Mouse (Mus musculus): Measurements from ENCODE around the gene 1700057G04Rik.

Gene 1700057G04Rik

DNA sequence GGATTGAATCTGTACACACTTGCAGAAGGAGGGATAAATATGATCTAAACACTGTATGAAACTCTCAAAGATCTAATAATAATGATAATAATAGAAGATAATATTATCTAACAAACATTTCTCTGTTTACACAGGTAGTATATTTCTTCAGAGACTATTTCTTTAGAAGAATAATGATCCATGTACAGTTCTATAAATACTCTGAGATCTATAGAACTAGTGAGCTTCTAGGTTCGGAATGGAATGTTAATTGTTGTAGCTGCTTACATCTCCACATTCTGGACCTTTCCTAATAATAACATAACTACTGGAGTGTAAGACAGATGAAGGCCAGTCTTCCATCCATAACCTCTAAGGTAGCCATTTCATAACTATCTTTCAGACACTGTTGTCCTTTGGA is at the start of gene 1700057G04Rik:
Gene 1700057G04Rik, plus strand, starts transcription at position 301 of the 400 bp plus-strand sequence.
- no peak for DNase-seq (ENCODE audit: low spot score)

DNA sequence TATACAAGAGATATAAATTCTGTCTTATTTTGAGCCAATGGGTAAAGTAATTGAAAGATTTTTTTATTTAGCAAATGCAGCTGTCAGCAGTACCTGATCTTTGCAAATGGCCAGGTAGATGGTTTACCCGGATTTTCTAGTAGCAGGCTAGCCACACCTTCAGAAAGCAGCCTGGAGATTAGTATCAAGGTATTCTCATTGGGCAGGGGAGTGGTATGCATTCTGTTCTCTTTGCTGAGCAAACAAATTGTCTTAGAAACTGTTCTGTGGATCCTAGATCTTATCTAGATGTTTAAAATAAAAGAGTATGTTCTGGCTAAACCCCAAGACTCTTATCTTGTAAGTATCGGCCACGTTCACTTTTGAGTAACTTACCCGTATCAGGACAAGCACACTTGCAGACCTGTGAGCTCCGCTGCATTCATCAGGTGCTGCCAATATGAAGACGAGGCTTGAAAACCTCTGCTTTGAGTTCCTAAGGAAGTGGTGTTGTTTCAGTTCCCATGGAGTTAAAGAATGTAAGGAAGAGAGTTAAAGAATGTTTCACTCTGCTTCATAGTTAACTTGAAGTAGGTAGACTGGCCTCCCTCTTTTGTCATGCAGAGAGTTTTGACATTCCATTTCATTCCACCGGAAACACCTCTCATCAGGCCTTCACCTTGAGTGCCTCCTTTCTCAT is 48.6 kb upstream of the 1700057G04Rik start:
- peak; percentile 18 for DNase-seq (ENCODE audit: low spot score)

DNA sequence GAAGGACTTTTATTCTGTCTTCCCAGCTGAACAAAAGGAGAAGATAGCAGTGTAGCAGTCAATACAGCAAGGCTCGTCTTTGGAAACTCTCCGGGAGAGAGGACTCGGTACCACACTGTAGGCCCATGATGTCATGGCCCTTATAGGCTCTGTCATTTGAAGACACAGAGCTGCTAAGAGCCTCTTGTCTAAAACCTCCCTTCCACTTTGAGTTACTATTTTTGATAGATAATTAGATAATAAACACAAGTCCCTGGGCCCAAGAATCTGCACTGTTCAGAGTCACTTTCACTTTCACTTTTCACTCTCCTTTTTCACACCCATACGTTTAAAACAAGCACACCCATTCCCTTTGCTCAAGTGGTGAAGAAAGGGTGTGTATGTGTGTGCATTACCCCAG is 43.5 kb upstream of the 1700057G04Rik start:
- no peak for DNase-seq (ENCODE audit: low spot score)

DNA sequence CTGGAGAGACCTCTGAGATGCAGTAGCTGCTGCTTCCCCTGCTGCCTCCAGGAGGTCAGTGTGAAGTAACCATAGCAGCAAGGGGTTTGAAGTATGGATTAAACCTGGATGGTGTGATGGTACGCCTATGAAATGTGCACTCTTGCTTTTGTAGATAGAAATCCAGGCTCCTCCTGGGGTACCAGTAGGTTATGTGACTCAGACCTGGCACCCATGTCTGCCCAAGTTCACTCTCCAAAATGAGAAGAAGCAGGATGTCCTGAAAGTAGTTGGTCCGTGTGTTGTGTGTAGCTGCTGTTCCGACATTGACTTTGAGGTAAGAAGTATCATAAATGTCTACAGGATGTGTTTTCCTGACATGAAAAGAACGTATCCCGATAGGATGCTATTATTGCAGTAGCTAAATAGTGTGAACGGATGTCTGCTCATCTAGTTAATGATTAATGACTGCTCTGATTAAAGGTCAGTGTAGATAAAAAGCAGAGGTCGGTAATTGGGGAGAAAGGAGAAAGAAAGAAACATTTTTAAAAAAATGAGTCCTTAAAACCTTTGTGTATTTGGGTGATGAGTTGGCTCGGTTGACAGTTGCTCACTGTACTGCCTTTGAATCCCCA is 42.5 kb upstream of the 1700057G04Rik start:
- no peak for DNase-seq (ENCODE audit: low spot score)

DNA sequence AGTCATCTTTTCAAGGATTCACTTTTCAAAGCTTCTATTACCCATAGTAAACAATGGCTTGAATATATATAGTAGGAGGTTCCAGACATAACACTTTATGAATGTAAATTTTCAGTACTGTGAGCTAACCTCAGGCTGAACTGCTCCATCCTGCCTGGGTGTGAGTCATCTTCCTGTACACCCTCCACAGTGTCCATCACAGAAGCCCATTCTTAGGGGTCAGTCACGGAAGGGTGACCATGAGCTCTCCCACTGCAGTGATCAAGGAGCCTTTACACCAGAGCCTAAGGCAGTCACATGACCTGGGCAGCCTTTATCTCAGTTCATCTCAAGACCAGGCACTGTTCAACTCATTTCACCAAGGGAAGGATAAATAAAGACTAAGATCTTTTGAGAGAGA is 41.4 kb upstream of the 1700057G04Rik start:
- DNase-seq (ENCODE audit: low spot score): no peak

DNA sequence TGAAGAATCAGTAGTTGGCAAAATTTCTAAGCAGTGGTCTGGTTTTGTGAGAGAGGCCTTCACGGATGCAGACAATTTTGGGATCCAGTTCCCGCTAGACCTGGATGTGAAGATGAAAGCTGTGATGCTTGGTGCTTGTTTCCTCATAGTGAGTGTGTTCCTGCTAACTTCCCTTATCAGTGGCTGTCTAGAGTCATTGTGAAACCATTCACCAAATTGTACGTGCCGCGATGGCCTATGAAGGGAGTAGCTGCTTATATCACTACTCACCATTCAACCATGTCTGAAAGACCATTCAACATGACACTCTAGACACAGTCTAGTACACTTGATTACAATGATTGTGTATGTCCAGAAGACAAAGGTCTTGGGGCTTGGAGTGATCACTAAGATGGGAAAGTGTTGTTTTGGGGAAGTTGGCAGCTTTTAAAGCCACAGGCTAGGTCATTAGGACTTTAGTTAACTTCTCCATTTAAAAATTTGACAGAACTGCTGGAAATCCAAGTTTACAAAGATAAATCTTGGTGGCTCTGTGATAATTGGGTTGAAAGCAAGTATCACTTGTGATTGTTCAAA is 39.3 kb upstream of the 1700057G04Rik start:
- DNase-seq (ENCODE audit: low spot score): no peak

DNA sequence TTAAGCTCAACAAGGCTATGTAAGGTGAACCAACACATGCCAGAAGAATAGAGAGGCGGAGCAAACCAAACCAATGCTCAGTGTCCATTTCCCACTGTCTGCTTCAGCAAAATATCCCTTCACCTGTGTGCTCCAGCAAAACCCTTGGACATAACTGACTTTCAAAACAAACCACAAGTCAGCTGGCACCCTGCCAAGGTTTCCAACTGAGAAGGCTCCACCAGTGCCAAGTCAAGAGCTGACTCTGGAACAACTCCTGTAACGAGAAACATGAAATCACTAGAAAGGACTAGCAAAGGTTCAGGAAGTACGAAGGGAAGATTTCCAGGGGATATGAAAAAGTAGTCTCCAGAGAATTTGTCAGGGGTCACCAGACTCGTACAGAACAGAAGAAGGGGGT is 38.2 kb upstream of the 1700057G04Rik start:
- peak; percentile 67 for DNase-seq (ENCODE audit: low spot score)

DNA sequence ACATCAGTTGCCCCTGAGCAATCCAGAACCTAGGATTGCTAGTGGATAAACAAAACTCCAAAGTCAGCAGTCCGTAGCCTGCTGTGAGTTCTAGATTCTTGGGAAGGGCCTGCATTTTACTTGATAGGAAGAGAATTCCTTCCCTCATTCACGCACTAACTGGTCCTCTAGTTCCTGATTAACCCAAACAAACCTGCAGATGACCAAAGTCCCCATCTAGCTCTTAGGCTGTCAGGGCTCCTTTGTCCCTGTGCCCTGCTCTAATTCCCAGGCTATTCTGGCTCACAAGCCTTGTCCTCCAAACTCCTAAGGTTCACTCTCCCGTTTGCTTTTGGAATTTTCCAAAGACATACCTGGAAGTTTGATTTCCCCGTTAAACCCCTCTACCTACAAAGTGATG is 36.5 kb upstream of the 1700057G04Rik start:
- DNase-seq (ENCODE audit: low spot score): no peak

DNA sequence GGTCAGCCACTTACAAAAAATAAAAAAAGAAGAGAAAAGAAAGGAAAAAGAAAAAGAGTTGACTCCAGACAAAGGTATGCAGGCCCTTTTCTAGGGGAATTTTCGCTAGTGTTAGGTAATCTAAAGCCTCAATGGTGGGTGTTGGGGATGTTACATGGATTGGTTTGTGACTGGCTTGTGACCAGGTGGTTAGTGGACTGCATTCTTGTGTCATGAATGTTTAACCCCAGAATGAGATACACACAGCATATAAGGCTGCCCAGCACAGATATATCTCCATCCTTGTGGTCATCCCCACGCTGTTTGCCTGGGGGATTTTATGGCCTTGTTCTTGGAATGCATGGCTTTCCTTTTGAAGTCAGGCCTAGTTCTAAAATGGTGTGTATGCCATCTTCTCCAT is 35.9 kb upstream of the 1700057G04Rik start:
- DNase-seq (ENCODE audit: low spot score): no peak

DNA sequence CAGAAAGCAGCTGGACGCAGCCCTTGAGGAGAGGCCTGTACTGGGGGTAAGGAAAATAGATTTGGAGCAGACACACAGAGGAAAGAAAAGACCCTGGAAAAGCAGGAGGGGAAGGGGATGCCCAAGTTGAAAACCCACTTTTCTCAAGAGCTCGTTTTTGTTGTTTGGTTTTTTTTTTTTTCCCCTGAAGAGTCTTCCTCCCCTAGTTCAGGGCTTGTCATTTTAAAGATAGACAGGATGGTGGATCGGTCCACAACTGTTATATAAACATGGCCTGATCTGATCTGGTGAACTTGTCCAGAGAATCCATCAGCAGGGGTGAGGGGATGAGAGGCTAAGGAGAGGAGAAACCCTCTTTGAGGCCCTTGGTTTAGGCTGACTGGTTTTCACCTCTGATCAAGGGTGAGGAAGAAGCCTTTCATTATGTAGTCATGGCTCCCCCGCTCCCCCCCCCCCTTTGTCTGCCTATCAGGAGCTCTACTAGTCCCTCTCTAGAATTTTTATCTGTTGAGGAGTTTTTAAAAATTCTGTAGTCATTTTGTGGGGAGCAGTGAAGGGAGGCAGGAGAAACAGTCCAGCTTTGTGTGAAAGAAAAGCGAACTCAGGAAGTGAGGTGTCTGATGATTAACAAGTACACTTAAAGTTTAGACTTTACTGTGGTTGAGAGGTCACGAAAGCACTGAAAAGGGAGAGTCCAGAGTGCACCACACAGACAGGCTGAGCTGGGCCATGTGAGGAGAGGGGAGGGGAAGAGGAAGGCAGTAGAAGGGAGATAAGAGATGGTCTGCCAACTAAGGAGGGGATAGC is 35.0 kb upstream of the 1700057G04Rik start:
- DNase-seq (ENCODE audit: low spot score): no peak

DNA sequence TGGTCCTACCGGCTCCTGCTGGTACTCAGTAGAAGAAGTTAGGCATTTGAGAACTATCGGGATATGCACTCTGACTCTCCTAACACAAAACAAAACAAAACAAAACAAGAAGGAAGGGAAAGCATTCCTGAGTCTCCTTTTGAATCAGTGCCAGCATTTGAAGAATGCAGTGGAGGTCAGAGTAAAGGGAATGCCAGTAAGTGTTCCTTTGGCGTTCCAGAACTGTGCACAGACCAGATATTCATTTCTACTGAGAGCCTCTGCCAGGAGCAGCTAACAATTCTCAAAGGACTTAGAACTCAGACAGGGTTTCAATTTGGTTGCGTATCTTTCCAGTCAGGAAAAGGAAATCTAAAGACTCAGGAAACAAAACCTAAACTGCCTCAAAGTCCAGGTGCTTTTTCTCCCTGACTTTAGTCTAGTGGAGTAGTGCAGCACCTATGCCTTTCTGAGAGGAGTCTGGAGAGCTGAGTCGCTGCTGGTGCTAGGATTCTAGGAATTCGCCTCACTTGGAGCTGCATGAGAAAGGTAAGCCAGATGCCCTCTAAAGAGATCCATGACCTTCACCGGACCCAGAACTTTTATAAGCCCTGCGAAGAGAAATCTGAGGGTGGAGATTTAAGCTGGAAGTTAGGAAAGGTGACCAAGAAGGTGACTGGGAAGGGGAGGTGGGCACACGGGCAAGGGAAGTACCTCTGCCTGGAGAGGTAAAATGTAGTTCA is 33.5 kb upstream of the 1700057G04Rik start, which contains the start of gene Plscr2:
Gene Plscr2, plus strand, starts transcription at position 117 of the 722 bp plus-strand sequence.
- no peak for DNase-seq (ENCODE audit: low spot score)

DNA sequence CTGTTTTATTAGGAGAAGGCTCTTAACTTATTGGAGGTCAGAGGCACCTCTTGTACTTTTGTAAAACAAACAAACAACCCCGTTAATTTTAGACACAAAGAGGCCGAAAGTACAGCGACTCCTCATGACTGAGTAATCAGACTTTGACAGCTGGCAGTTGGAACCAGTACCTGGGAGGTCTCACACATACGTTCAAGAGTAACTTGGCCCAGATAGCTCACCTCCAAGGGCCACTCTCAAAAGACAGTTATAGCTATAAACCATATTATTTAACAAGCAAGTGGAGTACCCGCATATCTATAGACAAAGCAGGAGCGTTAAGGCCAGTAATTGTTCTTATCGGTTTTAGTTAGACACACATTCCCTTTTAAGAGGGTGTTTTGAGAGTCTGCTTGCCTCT is 32.8 kb upstream of the 1700057G04Rik start:
- DNase-seq (ENCODE audit: low spot score): no peak

DNA sequence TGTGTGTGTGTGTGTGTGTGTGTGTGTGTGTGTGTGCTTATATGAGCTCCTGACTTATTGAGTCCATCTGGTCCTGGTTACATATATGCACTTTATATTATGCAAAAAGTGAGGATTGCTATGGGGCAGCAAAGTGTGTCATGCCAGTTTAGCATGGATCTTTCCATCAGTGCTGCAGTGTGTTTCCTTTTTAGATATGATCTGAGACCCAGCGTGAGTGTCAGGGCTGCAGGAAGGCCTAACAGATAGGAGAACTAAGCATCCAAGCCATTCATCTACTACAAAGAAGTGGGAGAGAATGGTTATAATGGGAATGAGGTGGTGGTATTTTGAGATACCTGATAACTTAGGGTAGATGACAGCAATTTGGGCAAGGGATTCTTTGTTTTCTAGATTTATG is 29.1 kb upstream of the 1700057G04Rik start:
- no peak for DNase-seq (ENCODE audit: low spot score)

DNA sequence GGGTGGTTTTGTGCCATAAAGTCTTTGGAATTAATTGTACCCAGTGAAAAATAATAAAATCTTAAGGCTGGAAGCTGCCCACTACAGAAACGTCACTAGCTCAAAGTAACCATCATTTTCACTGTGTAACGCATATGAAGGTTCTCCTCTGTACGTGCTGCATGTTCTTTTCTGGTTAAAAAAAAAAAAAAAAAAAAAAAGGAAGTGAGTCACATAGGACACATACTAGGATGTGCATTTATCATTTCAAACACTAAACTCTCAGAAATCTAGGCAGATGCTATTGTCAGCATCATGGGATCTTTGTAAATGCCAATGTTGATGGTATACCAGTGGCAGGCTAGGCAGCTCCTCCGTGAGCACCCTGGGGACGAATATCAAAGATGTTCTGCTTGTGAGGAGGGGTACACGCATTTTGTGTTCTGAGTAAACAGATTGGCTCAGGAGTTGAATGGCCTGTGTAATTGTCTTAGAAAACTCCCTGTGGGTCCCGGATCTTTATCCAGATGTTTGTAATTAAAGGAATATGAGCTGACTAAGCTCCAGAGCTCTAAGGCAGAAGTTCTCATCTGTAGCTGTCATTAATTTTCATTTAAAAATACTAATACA is 26.5 kb upstream of the 1700057G04Rik start:
- no peak for DNase-seq (ENCODE audit: low spot score)

DNA sequence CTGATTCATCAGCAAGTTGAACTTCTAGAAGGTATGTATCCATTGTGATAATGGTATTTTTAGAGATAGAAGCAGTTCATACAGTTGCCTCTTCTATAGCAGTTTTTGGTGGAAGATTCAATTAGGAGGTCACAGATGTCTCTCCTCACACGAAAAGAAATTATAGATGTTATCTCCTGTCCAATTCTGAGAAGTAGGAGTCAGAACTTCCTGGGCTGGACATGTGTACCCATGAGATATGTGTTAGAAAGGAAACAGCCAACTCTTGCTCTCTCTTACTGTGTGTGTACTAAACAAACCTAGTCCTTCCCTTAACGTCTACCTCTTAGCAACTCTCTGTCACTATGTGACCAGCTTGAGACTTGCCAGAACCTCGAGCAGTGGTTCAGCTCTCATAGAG is 19.5 kb upstream of the 1700057G04Rik start:
- DNase-seq (ENCODE audit: low spot score): no peak

DNA sequence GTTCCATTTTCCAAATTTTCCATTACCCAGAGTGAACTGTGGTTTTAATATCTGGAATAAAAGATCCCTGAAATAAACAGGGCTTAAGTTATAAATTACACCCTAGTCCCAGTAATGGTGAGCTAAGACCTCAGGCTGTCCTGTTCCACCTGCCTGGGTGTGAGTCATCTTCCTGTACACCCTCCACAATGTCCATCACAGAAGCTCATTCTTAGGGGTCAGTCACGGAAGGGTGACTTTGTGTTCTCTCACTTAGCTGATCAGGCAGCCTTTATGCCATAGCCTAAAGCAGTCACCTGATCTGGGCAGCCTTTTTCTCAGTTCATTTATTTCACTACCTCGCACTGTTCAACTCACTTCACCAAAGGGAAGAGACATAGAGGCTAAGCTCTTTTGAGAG is 17.0 kb upstream of the 1700057G04Rik start:
- DNase-seq (ENCODE audit: low spot score): no peak

DNA sequence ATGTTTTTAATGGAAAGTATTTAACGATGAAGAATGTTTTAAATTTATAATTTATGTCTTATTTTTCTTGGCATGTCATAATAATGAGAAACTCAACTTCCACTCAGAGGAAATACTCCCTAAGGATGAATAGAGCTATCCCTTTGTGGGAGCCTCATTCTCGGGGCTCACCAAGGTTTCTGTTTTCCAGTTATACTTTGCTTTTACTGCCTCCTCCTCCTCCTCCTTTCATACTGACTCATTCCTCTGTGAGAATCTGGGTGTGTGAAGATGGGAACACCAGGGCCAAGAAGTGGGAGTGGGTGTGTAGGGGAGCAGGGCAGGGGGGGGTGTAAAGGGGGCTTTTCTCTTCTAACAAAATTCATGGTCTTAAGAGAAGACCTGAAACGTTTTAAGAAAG is 16.3 kb upstream of the 1700057G04Rik start:
- no peak for DNase-seq (ENCODE audit: low spot score)

DNA sequence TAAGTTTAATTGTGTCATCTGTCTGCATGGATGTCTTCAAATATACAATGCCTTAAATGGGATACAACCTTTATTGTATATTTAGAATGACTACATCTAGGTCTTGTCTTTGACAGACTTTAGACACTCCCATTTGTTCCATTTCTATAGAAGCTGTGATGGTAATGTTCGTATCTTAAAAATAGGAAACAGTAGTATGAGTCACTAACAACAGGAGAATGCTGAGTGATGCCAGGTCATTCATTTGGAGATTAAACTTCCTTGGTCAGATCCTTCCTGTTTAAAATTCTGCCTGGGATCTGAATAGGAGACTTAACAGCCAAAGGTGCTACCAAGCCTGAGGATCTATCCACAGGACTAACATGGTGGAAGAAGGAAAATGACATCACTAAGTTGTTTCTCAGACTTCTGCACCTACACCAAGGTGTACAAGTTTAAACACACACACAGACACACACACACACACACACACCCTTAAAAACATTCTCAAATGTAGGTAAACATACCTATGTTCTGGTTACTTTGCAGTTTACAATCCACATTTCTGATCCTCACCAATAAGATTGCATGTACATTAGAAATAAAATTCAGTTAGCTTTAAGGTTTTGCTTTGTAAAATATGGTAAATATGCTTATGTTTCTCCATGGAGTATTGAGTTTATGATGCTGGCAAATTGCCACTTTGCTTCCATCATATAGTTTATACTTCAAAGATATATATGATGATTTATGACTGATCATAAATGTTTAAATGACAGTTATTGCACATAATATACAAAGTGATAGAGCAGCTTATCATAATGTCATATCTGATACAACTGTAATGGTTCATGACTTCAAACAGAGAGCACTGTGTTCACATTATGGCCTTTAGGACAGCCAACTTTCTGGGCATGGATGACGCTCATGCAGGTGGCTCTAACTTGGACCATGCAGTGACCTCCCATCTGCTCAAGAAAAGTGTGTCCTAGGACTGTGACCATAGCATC is 15.3 kb upstream of the 1700057G04Rik start:
- DNase-seq (ENCODE audit: low spot score): no peak

DNA sequence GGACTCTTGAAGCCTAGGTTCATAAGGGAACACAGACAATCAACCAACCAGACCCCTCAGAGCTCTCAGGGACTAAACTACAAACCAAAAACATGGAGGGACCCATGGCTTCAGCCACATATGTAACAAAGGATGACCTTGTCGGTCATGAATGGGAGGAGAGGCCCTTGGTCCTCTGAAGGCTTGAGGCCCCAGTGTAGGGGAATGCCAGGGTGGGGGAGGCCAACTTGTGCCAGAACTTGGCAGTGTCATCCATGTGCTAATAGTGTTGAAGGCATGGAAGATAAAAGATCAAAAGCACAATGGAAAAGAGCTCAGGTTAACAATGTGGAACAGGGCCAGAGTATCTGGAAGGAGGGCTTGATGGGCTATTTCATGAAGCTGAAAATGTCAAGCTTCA is 10.9 kb upstream of the 1700057G04Rik start:
- no peak for DNase-seq (ENCODE audit: low spot score)

DNA sequence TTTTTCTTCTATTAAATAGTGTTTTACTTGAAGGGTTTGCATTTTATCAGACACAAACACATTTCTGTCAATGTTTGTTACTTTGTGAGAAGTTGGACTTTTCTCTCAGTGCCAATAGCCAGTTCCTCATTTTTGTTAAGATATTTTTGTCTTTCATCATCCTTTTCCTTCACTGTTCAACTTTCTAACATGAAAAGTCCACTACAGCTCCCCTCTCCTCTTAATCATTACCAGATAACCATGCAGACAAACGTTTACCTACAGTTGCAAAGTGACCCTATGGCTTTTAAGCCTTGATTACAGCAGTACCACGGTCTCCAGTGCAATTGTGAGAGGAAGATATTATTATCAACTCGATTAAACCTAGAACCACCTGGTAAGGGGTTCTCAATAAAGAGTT is 8.0 kb upstream of the 1700057G04Rik start:
- DNase-seq (ENCODE audit: low spot score): no peak

All from urinary bladder, postnatal 14 days (tissue).